Mouse (Mus musculus) heart, adult 2 months (tissue): ENCODE data around the gene Ttll11.

Experiments
- CTCF ChIP-seq: fragments of 200-600 bp; IDR thresholded peaks from 2 replicates; pipeline ENCODE4 v1.8.1; 2022; ENCODE audit warnings: antibody characterized with exemption, mild to moderate bottlenecking, moderate library complexity
- EP300 ChIP-seq: fragments of 200-500 bp; IDR thresholded peaks from 2 replicates; pipeline ENCODE4 v1.6.1; 2011; ENCODE audit warnings: low read depth, low read length, control low read depth; ENCODE audit not compliant: insufficient read depth

GRCm38 (mm10) chr2:35852164-35852509, 127.6 kb downstream of the Ttll11 start:
- TF ChIP-seq CTCF = no peak
- TF ChIP-seq EP300 = no peak
